Mouse (Mus musculus): ENCODE measurements at regions not wholly inside any gene's neighbourhood (a gene's known extent, or its start where the extent isn't known, plus 50 kb on each side); places are given as distances from the start of the nearest gene placed in this dataset.
A peak's percentile ranks its signal among the peaks of the same experiment; 100 is the strongest.

GRCm38 (mm10) chr3:66738201-66739062 is 242.8 kb upstream of the Rsrc1 start:
- peak; percentile 7 for DNase-seq

DNA sequence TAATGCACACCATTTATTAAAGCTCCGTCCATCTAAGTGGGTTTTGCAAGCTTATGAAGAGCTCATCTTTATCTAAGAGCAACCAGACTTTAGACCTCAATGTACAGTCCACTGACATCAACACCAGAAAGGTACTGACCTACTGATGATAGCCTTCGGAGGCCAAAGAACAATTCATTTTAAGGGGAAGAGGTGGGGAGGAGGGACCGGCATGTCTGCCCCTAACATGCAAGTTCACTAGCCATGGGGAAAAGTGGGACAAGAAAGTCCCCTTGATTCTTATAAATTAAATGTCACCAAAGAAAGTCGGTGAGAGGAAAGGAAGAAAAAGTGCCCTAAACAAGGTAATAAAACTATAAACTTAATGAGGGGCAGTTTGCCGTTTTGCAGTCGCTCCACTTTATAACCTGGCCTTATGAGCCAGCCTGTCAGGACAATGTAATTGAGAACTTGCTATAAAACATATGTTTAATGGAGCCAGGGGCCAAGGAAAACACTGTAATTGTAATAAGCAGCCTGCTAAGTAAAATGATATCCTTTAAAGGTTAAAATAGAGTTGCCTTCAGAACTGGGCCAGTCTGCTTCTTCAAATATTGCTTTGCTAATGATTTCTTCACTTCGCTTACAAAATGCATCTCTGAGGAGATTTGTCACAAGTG is 241.7 kb upstream of the Rsrc1 start:
- no peak for DNase-seq

- no peak for DNase-seq
Observed at GRCm38 (mm10) chr3:66744133-66744913, 236.9 kb upstream of the Rsrc1 start.

- no peak for DNase-seq
Observed at GRCm38 (mm10) chr3:66746373-66747072, 234.7 kb upstream of the Rsrc1 start.

DNA sequence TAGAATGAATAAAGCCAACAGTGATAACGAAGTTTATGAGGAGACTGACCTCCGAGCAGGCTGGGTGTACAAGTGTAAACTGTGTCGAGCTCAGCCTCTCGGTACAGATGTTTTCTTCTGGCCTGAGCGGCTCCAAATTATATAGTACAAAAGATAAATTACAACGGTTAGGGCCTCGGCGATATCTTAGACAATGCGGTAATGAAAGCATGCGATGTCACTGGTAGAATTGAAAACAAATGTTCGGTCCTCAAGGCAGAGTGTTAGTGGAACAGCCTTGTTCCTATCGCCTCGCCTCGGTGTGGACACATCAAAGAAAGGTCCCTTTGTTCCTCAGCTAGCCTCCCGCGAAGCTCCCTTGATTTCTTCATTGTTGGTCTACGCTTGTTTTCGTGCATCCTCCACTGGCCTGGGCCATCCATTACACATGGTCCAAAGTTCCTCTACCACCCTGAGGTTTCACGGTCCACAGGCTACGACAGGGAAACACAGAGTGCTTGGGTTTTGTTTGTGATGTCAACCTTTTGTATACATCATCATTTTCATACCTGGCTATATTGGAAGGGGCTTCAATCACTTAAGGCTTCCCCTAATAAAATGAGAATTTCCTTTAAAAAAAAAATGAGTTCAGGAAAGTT is 234.0 kb upstream of the Rsrc1 start:
- peak; percentile 3 for DNase-seq

GRCm38 (mm10) chr3:66758141-66758540 is 223.0 kb upstream of the Rsrc1 start:
- DNase-seq, result no peak

DNA sequence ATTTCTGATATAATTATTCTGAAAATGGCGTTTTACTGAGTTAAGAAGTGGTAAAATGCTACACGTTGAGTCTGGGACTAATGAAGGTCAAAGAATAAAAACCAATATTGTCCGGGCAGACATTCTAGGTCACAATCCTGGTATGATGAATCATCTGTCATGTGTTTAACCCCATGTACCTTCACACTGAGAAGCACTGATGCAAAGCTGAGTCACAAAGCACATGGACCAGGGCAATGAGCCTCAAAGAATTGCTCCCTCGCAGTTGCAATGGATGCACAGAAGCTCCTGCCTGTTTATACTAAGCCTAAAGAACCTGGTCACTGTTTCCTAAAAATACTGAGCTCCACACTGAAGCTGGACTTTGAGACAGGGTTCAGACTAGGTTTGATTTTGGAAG is 221.3 kb upstream of the Rsrc1 start:
- DNase-seq, result no peak

DNA sequence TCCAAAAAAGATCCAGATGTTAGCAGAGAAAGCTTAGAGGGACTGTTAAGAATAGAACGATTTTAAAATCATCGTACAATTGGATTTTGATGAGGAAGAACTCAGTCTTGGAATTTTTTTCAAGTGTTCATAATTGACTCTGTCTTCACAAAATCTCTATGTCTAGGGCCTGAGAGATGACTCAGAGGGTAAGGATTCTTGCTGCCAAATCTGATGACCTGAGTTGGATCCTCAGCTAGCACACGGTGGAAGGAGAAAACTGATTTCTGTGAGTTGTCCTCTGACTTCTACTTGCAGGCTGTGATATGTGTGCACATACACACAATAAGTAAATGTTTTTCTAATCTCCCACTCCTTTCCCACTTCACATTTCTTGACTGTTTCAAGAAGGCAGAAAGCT is 218.7 kb upstream of the Rsrc1 start:
- DNase-seq, result no peak

GRCm38 (mm10) chr3:66797351-66798010 is 183.7 kb upstream of the Rsrc1 start:
- DNase-seq, result peak; percentile 41

DNA sequence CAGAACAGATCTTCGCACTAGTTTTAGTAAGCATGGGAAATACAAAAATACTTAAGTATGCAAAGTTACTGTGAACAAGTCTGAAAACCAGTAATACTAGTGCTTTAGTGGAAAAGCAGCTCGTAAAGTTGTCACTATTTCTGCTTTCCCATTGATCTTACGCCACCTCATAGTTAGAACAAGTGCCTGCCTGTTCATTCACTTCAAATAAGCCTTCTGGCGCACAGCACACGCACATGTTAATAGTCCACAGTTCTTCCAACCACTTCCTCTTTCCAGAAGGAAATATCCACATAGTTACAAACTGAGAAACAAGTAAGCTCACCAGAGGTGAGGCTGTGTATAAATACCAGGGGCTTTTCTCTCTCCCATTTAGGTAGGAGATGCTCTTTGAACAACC is 182.9 kb upstream of the Rsrc1 start:
- no peak for DNase-seq

GRCm38 (mm10) chr3:66802538-66802937 is 178.7 kb upstream of the Rsrc1 start:
- DNase-seq, result no peak

- no peak for DNase-seq
Observed at GRCm38 (mm10) chr3:66806176-66806575, 175.0 kb upstream of the Rsrc1 start.

GRCm38 (mm10) chr3:66812686-66813445 is 168.3 kb upstream of the Rsrc1 start:
- DNase-seq, result no peak

- no peak for DNase-seq
Observed at GRCm38 (mm10) chr3:66825761-66826160, 155.4 kb upstream of the Rsrc1 start.
